Mouse (Mus musculus) spleen, adult 12 weeks (tissue): Measurements from ENCODE around the gene Rpap1.
A peak's percentile ranks its signal among the peaks of the same experiment; 100 is the strongest.

Source experiments
- DNase-seq: peaks from one replicate; pipeline ENCODE4 v3.0.0; 2022; ENCODE audit warnings: low spot score

Rpap1 gene

DNA sequence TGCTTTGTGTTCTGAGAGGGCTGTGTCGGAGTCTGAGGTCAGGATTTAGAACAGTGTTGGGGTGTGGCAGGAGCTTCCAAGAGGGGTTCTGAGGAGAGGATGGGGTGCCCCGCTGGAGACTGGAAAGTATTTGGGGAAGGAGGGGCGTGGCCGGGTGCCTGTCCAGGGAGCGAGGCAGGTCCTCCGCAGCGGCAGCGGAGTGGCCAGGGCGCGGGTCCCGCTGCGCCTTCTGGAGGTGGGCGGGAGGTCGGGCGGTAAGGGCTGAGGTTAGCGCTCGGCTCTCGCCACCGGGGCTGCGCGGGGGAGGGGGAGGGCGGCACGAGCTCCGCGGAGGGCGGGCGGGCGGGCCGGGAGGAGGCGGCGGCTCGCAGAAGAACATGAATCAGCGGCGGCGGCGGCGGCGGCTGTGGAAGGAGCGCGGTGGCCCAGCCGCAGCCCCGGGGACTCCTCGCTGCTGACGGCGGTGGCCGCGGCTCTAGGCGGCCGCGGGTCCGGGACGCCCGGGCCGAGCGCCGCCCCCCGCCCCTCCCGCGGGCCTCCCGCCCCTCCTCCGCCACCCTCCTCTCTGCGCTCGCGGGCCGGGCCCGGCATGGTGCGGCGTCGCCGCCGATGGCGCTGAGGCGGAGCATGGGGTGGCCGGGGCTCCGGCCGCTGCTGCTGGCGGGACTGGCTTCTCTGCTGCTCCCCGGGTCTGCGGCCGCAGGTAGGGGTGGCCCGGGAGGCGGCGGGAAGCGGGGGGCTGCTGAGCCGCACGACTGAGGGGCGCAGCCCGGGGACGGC lies 12.0 kb upstream of the Rpap1 start:
- peak; percentile 8 for DNase-seq

DNA sequence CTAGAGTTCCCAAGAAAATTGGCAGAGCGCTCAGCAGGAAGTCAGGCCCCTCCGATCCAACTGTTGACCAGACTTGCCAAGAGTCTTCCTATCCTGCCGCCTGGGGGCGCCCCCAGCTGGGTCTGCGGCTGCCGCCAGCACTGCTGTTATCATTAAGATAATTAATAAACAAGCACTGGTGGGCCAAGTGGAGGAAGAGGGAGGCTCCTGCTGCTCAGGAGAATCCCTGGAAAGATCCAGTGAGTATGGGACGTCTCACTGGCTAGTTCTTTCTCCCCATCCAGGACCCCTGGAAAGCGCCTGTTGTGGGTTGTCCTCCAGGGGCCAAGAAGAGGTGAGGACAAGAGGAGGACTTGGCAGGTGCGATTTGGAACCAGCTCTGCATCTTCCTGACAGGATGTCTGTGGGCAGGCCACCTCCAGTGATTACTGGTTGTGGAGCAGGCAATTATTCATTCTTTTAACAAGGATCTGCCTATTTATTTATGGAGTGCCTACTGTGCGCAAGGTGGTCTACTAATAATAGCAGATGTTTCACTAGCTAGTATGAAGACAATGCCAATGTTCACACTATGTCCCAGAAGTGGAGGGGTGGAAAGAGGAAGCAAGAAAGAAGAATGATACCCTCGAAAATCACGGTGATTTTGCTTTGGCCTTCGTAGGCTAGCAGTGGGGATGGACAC lies 11.1 kb upstream of the Rpap1 start:
- no peak for DNase-seq

DNA sequence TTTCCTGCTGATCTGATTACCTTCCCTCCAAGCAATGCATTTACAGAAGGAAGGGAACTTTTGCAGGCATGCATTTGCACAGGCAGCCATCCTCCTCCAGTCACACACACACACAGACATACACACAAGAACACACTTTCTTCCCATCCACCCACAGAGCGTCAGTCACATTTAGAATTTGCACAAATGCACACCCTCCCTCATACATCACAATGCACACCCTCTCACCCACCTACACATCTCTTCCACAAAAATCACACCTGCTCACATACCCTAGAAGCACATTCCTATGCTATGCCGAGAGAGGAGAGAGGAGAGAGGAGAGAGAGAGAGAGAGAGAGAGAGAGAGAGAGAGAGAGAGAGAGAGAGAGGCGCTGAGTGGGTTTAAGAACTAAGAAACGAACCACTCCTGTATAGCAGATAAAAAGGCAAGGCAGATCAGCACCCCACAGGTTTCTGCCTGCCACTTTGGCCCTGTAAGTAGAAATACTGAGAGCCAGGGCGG lies 10.0 kb upstream of the Rpap1 start, which contains the start of gene Tyro3:
Gene Tyro3, plus strand, starts transcription at position 455 of the 505 bp plus-strand sequence.
- DNase-seq, result no peak

DNA sequence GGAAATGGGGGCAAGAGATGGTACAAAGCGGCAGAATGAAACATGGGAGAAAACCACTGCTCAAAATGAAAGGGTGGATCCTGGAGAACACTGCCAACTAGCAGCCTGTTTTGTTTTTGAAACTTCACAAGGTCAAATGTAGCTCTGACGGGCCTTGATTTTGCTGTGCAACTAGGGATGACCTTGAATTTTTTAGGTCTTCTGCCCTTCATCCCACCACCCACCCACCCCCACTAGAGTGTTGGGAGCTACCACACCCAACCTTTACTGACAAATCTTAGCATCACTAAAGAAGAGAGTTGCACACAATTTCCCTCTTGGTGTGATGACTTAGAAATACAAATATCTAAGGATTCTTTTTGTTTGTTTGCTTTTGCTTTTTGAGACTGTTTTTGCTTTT lies 2.7 kb upstream of the Rpap1 start:
- no peak for DNase-seq

GRCm38 (mm10) chr2:119767246-119767645 lies 20.1 kb downstream of the Rpap1 start:
- DNase-seq, result no peak

- DNase-seq, result no peak
Measured at GRCm38 (mm10) chr2:119763924-119764323, 23.4 kb downstream of the Rpap1 start.

DNA sequence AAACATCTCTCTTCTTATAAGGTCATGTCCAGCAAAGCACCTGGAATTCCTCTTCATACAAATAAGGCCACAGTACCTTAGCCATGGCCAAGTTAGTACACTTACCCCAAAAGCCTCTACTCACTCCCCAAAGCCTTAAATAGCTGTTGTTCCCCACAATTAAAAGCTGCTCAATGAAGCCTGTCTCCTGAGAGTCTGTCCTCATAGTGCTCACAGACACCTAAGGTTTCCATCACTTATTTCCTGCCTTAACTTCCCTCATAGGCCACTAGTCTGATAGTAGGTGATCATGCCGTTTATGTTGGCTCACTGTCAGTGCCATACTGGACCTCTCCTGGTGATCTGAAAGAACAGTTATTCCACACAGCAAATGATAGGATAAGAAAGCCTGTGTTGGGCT lies 25.1 kb downstream of the Rpap1 start:
- no peak for DNase-seq

- no peak for DNase-seq
Measured at GRCm38 (mm10) chr2:119760251-119760650, 27.1 kb downstream of the Rpap1 start, which contains the start of gene Ltk. Ltk (minus strand) TSS chr2:119760431.

DNA sequence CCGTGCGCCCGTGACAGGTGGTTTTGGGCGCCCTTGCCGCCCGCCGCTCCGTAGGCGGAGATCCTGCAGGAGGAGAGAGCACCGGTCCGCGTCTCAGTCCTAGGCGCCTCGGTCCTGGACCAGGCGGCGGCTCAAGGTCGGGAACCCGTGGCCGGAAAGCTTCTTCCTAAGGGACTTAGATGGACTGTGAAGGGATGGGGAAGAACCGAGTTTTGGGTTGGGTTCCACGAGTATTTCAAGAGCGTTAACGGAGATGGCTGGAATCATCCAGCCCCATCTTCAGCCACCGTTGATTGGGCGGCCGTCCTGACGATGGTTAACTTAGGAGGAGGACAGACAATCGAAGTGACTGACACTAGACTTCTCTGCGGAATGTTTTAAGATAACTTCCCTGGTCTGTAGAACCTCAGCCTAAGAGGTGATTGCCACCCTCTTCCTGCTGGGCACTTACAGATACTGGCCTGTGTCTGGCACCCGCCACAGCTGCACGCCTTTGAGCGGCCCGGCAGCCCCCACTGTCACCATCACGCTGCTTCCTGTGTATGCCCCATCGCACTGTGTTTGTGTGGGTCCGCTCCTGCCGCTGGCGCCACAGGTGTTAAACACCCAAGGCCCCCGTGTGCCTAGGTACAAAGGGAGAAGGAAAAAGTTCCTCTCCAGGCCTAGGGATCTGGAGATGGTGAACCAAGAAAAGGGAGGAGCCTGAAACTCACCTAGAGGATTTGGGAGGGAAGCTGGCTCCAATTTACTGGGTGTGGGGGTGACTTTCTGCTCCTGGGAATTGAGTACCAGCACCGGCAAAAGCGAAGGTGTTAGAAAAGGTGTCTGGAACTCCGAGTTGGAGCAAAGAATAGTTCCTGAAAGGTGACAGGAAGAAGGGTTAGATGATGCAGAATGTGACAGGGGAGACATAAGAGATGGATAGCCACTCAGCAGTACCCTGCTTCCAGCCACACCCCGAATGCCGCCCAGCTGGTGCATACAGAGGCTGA lies 28.2 kb downstream of the Rpap1 start:
- DNase-seq, result no peak

DNA sequence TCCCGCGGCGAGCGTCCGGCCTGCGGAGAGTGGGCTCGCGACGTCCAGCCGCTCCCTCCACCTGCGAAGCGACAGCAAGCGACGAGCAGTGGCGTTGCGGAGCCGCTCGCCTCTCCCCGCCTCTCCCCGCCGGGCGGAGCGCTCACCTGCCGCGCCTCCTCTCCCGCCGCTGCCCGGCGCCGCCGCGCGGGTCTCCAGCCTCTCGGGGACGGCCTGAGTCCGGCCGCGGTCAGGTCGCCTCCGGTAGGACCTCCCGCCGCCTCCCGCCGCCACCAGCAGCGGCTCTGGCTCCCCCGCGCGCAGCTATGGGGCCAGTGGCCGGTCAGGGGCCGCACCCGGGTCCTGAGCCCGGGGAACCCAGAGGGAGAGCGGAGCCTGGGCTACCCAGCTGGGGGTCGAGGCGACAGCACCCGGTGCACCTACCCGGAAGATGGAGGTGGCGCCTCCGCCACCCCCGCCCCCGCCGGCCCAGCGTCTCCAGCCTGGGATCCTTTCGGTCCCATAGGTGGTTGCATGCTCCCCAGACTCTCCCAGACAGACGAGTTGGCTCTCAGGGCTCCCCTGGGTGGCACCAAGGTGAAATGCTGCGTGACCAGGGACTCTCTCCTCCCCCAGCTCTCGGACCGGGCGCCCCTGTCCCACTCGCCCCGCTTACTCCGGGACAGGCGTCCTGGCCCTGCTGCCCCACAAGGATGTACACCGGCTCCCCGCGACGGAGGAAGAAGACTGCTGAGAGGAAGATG lies 29.1 kb downstream of the Rpap1 start:
- no peak for DNase-seq

DNA sequence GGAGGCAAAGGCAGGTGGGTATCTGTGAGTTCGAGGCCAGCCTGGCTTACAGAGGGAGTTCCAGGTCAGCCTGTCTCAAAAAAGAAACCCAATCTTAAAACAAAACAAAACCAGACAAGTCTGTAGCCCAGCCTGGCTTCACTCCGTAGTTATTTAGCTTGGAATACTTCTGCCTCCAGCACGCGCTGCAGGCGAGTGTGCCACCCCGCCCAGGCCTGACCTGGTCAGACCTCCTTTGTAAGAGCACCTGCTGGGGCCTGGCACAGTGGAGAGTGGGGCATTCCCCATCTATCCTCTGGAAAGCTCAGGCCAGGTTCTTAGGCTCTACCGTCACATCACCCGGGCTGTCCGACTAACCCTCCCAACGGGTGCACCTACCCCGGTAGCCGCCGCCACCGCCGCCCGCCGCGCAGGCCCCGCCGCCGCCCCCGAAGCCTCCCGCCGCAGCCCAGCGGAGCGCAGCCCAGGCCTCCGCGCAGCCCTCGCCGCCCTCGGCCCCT lies 29.7 kb downstream of the Rpap1 start:
- no peak for DNase-seq

DNA sequence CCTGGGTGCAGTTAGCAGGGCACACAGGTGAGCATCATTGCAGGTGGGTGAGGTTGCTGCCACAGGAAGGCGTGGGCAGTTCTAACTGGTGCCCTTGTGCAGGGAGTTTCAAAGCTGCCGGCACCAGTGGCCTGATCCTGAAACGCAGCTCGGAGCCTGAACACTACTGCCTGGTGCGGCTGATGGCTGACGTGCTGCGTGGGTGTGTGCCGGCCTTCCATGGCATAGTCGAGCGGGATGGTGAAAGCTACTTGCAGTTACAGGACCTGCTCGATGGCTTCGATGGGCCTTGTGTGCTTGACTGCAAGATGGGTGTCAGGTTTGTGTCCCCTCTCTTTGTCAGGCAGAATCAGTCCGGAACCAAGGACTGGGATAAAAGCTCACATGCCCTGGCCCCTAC lies 38.1 kb downstream of the Rpap1 start:
- no peak for DNase-seq

DNA sequence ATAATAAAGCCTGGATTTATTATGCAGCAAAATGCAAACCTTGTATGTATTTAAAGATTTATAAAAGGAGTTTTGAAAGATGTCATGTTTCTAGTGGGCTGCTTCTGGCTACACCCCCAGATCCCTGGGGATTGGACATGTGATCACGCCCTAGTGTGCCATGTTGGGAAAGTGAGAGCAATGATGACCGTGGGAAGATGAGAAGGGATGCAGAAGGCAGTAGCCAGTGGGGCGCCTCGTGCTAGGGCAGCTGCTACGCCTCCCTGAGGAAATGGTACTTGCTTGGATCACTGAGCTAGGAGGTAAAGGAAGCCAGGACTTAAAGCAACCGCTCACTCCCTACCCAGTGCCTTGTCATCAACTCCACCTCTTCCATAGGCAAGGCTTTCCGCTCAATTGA lies 39.8 kb downstream of the Rpap1 start:
- no peak for DNase-seq

DNA sequence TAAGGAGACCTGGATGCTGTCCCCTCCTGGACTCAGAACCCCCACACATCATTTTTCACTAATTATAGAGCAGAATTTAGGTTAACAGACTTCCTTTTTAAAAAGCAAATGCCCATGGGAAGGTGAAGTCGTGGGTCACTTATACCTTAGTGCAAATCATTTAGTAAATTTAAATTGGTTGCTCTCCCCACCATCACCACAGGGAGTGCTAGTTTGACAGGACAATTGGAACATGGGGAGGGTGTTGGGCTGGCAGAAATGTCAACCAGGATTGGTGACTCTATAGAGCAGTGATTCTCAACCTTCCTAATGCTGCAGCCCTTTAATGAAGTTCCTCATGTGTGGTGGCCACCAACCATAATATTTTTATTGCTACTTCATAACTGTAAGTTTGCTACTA lies 42.1 kb downstream of the Rpap1 start:
- DNase-seq, result no peak

- no peak for DNase-seq
Measured at GRCm38 (mm10) chr2:119744163-119745111, 42.9 kb downstream of the Rpap1 start.

DNA sequence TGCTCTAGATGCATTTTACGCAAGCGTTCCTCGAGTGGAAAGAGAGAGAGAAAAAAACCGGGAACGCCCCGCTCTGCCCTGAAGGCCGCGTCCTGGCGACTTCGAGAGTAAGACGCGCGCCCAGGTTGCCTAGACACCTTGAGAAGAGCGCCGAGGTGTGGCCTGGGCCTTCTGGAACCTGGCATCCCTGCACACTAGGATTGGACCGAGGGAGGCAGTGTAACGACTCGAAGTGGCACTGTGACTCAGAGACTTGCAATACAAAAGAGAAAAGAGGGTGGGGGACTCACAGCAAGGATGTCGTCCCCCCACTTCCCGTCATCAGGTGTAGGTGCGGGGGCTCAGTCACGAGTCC lies 43.6 kb downstream of the Rpap1 start:
- DNase-seq, result no peak

- DNase-seq, result no peak
Measured at GRCm38 (mm10) chr2:119743176-119743807, 44.0 kb downstream of the Rpap1 start.

- no peak for DNase-seq
Measured at GRCm38 (mm10) chr2:119742461-119743175, 44.7 kb downstream of the Rpap1 start.
